Mouse (Mus musculus): Measurements from ENCODE around the gene Cend1.
"Not testable (repeated sequence)": the region's sequence is repeated elsewhere in the genome, so short reads cannot be mapped to it uniquely, and the experiment has no call there.

Gene Cend1

DNA sequence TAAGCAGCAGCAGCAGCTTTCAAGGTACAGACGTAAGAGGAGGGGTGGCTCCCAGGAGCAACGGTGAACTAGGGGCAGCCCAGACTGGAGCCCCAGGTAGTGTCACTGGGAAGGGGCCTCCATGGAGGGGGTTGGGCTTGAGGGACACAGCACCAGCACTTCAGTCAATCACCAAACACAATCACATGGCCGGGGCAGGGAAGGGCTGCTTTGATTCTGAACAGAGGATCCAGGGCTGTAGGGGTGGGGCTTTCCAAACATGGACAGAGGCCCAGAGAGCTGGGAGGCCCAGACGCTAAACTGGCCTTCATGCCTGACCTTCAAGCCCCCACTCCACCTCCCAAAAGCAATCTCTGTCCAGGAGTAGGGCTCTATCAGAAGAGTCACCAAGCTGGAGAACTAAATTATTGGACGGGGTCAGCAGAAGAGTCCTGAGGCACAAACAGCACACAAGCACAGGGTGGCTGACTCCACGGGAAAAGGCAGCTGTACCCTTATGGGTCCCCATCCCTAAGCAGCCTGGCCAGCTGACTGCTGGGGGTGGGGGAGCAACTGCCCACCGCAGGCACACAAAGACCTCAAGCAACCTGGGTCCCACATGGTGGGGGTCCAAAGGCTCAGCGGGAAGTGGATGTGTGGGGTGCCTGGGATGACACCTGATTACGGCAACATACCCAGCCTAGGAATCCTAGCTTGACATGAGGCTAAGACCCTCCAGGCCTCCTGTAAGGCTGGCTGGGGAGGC, 721 bp upstream of the Cend1 start:
- no peak for DNase-seq (ENCODE audit: low spot score in 2 of 2)

DNA sequence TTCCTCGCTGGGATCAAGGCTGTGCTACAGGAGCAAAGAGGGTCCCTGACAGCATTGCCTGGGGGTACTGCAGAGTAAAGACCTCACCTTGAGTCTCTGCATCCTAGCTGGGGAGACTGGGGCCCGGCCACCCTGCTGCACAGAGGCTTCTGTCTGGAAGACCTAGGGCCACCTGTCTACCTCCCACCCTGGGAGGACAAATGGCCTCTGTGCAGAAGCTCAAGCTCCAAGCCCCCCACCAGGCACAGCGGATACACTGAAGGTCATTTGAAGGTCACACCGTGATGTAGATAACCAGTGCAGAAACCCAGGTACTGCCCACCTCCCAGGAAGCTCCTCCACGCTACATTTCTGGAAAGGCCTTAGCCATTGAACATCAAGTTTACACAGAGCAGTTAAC, 590 bp downstream of the Cend1 start:
- no peak for DNase-seq (ENCODE audit: low spot score in 2 of 2)

DNA sequence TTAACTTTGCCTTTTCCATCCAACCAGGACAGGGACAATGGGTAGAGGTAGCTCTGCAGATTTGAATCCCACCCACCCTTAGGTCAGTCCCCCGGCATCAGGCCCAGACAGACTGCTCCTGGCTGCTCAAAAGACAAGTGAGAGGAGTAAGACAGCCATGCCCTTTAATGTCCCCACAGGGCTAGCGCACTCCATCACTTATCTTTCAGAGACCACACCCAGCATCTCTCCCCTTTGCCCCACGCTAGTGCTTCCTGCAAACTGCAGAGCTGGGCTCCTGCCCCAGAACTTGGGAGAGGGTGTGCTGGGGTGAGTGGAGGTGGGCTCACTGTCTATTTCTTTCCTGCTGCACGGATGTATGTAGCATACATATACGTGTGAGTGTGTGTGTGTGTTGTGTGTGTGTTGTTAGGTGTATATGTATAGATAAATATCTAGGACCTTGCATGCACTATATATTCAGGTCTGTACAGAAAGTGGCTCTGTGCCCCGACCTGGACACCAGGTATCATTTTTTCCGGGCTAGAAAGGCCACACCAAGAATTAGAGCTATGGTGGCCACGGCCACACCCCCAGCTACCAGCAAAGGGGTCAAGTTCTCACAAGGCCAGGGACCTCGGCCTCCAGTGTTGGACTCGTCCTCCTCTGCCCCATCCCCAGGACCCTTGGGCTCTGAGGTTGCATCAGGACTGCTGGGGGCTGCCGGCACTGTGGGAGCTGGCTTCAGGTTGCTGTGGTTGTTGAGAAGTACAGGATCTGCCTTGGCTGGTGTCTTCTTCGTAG, 2.2 kb downstream of the Cend1 start:
- no peak for DNase-seq (ENCODE audit: low spot score in 2 of 2)

DNA sequence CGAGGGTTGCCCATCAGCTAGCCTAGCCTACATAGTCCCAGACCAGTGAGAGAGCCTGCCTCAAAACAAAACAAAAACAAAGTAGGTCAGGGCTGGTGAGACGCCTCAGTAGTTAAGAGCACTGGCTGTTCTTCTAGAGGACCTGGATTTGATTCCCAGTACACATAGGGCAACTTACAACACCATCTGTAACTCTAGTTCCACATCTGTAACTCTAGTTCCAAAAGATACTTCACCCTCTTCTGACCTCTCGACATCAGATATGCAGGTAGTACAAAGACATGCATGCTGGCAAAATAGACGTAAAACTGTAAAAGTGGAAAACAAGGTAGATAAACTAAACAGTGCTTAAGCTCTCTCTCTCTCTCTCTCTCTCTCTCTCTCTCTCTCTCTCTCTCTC, 5.5 kb downstream of the Cend1 start:
- no peak for DNase-seq (ENCODE audit: low spot score in 2 of 2)

DNA sequence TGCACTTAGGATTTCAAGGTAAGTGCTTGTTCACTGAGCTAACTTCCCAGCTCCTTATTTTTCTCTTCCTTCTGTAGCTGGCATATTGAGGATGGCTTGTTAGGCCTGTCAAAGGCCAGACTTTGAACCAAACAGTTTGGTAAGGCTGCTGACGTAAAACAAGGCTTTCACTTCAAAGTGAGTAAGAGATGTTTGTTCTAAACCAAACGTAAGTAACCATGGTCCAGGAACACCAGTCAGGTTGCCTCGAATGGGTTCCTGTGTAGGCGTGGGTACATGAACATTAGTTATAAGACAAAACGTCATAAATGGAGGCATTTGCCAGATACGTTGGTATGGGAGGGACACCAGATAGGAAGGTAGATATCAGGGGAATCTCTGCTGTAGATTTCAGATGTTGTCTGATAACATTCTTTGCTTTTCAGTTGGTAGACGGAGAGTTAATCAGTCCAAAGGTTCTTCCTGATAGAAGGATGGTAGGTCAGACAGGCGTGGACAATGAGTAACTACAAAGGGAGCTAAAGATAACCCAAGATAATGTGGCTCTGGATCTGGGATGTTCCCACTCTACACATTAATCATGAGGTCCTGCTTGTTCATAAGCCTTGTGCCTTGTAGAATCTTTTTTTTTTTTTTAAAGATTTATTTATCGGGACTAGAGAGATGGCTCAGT, 9.1 kb downstream of the Cend1 start:
- no peak for DNase-seq (ENCODE audit: low spot score in 2 of 2)

DNA sequence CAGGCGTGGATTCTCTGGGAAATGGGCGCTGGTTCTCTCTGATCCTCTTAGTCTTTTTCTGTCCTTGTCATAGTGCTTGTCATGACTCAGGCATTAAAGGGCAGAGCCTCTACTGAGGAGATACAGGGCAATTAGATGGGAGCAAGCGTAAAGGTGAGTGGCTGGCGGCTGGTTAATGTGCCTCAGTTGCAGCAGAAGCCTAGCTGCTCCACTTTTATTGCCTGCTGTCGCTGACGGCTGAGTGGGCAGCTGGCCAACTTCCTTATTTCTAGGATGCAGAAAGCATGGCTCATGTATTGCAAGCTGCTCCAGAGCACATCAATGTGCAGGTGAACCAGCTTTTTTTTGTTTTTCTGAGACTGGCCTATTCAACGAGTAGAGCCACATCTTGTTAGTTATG, 10.3 kb downstream of the Cend1 start:
- DNase-seq (ENCODE audit: low spot score in 2 of 2) = no peak

DNA sequence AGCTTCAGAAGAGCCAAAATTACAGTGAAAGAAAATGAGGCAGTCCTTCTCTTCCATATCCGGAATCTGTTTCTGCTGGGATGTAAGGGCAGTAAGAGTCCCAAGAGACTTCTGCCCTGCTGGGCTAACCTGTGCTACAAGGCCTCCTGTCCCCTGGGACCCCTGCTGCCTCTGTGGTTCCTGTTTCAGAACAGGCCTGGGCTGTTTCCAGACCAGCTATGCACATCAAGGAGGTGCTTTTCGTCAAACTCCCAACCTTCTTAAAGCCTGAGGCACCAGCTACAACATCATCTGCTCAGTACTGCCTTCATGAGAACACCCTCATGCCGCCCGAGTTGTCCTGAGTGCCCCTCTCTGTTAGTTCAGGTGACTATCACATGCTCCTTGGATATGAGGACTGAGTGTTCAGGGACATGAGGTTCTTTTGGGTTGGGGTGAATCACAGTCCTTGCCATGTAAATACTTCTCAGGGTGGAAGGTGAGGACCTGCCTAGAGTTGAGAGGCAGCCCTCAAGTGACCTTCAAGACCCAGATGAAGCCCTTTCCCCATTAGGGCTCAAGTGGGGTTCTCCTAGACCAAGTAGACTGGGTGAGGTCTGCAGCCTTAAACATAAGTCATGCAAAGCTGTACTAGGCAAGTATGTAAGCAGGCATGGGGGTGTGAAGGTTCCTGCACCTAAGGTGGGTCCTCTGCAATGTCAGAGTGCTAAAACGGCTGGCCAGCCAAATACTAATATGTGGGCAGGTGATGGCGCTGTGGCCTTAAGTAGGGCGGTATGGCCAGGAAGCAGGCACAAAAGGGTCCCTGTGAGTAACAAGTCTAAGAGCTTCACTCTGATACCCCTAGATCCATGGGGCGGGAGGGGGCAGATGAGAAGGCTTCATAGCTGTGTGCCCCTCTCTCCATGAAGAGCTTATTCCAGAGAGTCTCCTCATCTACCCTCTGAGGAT, 11.3 kb downstream of the Cend1 start:
- DNase-seq (ENCODE audit: low spot score in 2 of 2) = no peak

DNA sequence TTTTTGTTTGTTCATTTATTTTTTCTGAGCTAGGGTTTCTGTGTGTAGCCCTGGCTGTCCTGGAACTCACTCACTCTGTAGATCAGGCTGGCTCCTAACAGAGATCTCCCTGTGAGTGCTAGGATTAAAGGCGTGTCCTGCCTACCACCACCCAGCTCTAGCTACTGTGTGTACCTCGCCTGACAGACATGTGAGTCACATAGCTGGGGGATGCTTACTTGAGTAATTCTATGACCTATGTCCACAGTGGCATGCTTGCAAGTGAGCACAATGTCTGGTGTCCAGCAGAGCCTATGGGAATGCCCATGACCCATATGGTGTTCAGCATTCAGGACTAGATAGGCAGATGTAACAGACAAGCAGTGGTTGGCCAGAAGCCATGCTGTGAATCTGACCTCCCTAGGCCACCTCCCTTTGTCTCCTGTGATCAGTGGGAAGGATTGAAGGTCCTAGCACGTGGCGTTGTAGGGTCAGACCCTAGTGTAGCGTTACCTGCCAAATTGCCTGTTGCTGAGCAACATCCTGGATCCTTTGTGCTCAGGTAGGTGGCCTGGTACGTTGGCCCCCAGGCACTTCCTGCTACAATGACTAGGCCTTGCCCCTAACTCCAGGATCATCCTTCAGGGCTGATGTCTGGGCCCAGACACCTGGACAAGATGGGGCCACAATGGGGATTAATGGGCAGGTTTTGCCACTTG, 13.0 kb downstream of the Cend1 start:
- DNase-seq (ENCODE audit: low spot score in 2 of 2) = no peak

DNA sequence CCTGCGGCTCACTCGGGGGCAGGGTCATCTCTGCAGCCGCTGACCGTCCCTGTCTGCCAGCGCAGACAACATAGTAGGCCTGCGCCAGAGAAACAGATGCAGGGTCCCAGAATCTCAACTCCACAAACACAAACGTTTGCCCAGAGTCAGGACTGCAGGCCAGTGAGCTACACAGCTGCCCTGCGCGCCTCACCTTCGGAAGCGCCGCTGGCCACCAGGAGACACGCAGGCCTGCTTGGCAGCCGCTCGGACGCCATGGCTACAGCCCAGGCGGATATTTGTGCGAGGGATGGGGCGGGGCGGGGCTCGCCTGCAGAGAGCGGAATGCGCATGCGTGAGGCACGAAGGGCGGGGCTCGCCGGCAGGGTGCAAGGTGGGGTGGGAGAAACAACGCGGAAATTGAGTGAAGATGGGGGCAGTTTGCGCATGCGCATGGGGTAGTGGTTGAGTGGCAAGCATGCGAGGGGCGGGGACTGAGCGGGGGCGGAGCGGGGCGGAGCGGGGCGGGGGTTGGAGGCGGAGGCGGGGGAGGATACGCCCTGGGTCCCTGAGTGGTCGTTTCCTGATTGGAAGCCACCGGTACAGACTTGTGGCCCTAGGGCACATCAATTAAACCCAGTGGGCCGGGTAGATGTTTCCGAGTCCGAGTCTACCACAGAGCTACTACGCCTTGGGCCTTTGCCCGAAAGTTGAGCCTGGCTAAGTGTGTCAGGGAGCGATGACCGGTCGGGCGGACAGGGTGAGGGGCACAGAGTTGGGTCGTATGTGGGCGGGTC, 15.3 kb downstream of the Cend1 start, which contains the start of gene Gatd1:
Gene Gatd1, minus strand, starts transcription at position 328 of the 776 bp plus-strand sequence.
- peak; percentile 99 to 100 for DNase-seq (ENCODE audit: low spot score in 2 of 2)

DNA sequence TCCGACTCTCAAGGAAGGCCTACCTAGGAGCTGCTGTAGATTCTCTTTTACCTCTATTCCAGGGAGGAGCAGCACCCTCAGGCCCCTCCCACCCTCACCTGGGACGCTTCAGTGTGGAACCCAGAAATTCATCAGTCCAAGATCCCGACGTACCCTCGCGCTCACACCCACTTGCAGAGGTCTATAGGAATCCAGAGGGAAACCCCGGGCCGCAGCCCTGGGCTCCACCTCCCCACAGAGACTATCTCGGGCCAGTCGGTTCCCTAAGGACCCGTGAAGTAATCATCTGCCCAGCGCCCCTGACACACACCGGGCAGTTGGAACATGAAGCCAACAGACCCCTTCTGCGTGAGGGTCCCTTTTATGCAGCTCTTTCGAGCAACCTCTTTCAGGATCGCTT, 16.0 kb downstream of the Cend1 start:
- DNase-seq (ENCODE audit: low spot score in 2 of 2) = no peak

DNA sequence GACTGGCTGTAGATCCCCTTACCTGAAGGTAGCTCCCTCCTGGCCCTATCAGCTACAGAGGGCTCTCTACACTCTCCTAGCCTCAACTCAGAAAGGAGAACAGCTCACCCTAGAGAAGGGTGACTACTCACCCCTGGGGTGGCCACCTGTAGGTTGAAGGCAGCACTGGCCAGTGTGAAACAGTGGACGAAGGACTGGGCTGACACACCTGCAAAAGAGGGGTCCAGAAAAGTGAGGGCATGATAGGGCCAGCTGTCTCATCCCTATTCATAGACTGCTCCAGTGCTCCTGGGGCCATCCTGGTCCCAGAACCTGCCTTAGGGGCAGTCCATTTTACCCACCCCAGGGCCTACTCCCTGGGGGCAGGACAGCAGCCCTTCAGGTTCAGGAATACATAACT, 17.6 kb downstream of the Cend1 start:
- no peak for DNase-seq (ENCODE audit: low spot score in 2 of 2)

DNA sequence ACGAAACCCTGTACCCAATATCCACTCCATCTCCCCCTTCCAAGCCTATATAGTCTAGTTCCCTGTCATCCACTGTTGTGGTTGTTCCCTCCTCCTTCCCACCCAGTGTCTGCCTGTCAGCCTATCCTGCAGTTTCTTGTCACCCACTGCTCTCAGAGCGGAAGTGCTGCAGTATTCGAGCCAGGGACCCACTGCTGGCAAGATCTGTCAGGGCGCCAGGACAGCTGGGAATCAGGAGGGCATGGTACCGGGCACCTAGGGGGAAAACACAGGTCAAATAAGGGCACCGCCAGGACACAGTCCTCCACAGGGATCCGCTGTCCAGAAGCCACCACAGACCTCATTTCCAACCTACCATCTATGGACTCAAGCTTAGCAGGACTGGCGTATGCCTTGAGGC, 18.7 kb downstream of the Cend1 start:
- DNase-seq (ENCODE audit: low spot score in 2 of 2) = no peak

DNA sequence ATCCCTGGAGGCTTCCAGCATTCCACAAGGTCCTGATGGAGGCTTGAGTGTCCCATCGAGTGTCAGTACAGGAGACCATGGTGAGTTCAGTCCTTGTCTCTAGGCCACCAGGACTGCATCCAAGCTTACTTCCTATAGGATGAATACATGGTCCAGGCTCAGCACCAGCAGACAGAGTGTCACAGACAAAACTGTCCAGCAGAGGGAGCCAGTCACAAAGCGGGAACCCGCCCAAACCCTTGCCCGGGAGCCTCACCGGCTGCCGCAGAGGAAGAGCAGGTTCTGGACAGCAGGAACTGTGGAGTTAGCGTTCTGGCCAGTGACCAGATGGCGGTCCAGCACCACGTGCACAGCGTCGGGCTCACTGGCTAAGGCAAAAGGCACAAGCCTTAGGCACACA, 20.5 kb downstream of the Cend1 start:
- DNase-seq (ENCODE audit: low spot score in 2 of 2) = peak; percentile 82 to 90

DNA sequence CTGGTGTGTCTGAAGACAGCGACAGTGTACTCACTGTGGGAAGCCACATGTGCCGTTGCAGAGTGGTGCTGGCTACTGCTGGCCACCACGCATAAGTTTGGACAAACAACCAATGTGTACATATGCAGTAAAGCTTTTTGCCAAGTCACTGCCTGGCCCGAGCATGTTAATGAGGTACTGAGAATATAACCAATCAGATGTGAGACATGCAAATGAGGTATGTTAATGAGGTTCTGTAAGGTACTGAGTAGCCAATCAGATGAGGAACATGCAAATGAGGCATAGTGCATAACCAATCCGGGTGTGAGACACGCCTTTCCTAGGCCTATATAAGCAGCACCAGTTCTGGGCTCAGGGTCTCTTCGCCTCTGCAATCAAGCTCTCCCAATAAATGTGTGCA, 21.6 kb downstream of the Cend1 start:
- DNase-seq (ENCODE audit: low spot score in 2 of 2) = not testable (repeated sequence)

DNA sequence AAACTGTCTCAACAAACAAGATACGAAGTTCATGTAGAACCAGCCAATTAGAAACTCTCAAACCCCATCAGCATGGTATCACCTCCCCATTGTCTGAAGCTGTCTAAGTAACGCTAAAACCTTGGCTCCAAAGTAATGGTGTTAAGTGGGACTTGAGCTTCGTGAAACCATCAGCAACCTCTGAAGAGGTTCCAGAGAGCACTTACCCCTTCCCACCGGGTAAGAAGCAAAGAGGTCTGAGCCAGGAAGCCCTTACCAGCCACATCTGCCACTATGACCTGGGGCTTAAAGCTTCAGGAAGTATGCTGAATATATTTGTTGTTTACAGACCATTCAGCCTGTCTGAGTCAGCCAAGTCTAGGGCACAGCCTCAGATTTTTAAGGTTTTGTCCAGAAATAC, 23.8 kb downstream of the Cend1 start:
- no peak for DNase-seq (ENCODE audit: low spot score in 2 of 2)

DNA sequence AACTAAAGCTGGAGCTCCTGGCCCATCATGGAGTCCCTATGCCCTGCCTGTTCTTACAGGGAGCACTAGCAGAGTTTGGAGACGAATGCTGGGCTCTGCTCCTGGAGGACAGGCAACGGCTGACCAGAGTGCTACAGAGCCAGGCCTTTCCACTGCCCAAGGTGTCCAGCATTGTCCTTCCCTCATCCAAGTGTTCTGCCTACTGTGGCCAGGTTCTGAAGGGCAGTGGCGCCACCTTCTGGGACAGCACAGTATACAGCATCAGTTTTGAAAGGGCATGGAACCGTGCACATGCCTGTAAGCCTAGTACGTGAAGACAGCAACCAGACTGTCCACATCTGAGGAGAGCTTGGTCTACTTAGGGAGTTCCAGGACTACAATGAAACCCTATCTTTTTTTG, 26.0 kb downstream of the Cend1 start:
- peak; percentile 39 to 65 for DNase-seq (ENCODE audit: low spot score in 2 of 2)

DNA sequence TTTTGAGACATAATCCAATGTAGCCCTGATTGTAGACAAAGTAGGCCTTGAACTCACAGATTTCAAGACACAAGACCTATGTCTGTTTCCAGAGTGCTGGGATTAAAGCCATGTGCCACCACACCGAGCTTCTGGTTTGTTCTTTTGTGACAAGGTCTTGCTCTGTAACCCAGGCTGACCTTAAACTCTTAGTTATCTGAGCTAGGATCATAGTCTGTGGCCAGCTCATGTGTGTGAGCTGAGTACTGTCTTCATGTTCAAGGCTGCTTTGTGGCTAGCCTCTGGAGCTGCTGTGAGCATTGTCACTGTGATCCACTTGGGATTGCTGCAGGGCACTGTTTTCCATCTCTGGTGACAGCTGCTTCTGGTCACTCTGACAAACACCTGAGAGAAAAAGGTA, 33.9 kb downstream of the Cend1 start:
- no peak for DNase-seq (ENCODE audit: low spot score in 2 of 2)

DNA sequence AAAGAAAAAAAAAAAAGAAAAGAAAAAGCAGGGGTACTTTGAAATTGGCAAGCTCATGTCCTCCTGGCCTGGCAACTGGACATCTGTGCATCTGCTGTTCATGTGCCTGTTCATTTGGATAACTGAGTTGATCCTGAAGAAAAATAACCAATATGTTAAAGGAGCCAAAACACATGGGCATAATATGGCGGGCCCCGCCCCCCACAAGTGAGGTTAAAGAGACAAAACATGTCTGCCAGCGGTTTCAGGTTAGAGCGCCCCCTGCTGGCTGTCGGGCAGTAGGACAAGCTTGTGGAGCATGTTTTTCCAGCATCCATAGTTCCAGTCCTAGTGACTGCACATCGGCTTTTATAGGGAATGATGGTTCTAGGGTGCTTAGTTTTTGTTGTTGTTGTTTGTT, 34.5 kb downstream of the Cend1 start:
- peak; percentile 57 to 81 for DNase-seq (ENCODE audit: low spot score in 2 of 2)

DNA sequence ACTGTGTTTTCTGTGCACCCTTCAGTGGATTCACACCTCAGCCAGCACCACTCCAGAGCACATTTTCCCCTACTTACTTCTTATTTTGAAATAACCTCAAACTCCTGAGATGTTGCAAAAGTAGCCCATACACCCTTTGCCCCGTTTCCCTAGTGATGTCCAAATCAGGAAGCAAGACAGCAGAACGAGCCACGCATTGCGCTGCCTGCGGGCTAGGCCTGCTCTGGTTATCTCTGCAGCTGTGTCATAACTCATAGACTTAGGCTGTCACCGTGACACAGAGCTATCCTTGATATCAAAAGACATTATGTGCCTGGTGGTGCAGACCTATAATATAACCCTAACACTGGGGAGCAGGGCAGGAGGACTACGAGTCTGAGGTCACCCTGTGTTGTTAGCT, 35.1 kb downstream of the Cend1 start:
- no peak for DNase-seq (ENCODE audit: low spot score in 2 of 2)

DNA sequence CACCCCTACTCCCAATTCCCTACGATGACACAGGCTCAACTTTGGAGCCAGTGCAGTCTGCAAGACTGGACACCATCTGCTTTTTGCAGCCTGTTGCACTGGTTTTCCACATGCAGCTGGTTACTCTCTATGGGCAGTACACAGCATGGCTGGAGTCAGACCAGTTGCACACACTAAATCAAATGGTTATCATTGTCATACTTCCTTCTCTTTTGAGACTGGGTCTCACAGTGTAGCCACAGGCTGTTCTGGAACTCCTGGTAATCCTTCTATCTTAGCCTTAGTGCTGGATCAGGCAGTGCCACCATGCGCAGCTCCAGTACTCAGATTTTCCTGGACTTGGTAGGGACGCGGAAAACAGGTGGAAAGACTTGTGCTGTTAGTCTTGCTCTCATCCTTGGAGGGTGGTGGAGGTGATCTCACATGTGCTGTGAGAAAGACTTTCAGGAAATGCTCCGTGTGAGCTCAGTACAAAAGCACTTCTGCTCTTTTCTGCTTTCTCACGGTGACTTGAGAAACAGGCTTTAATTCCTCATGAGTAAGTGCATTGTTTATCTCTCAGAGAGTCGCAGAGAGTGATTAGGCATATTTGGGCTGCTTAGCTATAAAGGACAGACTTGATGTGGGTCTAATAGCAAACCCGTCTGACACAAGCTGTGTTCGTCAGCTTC, 36.6 kb downstream of the Cend1 start:
- DNase-seq (ENCODE audit: low spot score in 2 of 2) = no peak

Data from urinary bladder, postnatal 4 days (tissue).